Mouse (Mus musculus) midbrain, embryonic 11.5 days (tissue): ENCODE measurements around the gene Tomm6. TPM values are rescaled to one million over a fixed set of nuclear protein-coding genes. Genes with fewer than 3 reads are reported as not detected.
A peak's percentile ranks its signal among the peaks of the same experiment; 100 is the strongest.

Source experiments
- ATAC-seq: fragments of 200-750 bp; cut with Nextera tagmentation; 2 replicates; pipeline ENCODE4 v1.8.0; 2017; ENCODE audit warnings: moderate TSS enrichment, moderate library complexity; ENCODE audit not compliant: low FRiP score
- DNase-seq: peaks from one replicate; pipeline ENCODE4 v3.0.0; 2015; ENCODE audit warnings: low spot score; ENCODE audit errors: missing footprints
- H3K27ac ChIP-seq: fragments of 300-500 bp; sonication (generic); 2 replicates; pipeline ENCODE4 v1.5.1; 2014; ENCODE audit warnings: low read depth, low read length
- H3K27me3 ChIP-seq: fragments of 300-500 bp; sonication (generic); 2 replicates; pipeline ENCODE4 v1.6.1; 2014; ENCODE audit warnings: mild to moderate bottlenecking, low read length, moderate library complexity, mixed read lengths; ENCODE audit not compliant: control insufficient read depth, insufficient read depth
- H3K36me3 ChIP-seq: fragments of 300-500 bp; sonication (generic); 2 replicates; pipeline ENCODE4 v1.6.1; 2014; ENCODE audit warnings: mild to moderate bottlenecking, low read length, moderate library complexity, mixed read lengths; ENCODE audit not compliant: control insufficient read depth, insufficient read depth
- H3K4me1 ChIP-seq: fragments of 300-500 bp; sonication (generic); 2 replicates; pipeline ENCODE4 v1.6.1; 2014; ENCODE audit warnings: low read length; ENCODE audit not compliant: control insufficient read depth, insufficient read depth
- H3K4me2 ChIP-seq: fragments of 300-500 bp; sonication (generic); 2 replicates; pipeline ENCODE4 v1.6.1; 2014; ENCODE audit warnings: mild to moderate bottlenecking, moderate library complexity
- H3K4me3 ChIP-seq: fragments of 300-500 bp; sonication (generic); 2 replicates; pipeline ENCODE4 v1.5.1; 2014; ENCODE audit warnings: low read depth, low read length
- H3K9ac ChIP-seq: fragments of 300-500 bp; sonication (generic); 2 replicates; pipeline ENCODE4 v1.6.1; 2014; ENCODE audit warnings: low read length
- H3K9me3 ChIP-seq: fragments of 300-500 bp; sonication (generic); 2 replicates; pipeline ENCODE4 v1.6.1; 2016; ENCODE audit warnings: low read length; ENCODE audit not compliant: control insufficient read depth
- WGBS: fragments of 180-500 bp; shearing (Covaris S2); extraction: QIAGEN DNeasy Blood & Tissue Kit; methylation state at CpG from one replicate; pipeline ENCODE4 v1.1.7; 2014; 5-methylcytosine and 5-hydroxymethylcytosine counted together
- polyA plus RNA-seq: library from polyadenylated mRNA; unstranded; fragments of >200 nt; fragmentation: Nextera tagmentation; extraction: Ambion mirVana; gene quantifications from 2 replicates; pipeline ENCODE4 v1.2.1, GENCODE M21; 2014

Tomm6 gene
- 359 and 375 TPM in 2 replicates for polyA plus RNA-seq

DNA sequence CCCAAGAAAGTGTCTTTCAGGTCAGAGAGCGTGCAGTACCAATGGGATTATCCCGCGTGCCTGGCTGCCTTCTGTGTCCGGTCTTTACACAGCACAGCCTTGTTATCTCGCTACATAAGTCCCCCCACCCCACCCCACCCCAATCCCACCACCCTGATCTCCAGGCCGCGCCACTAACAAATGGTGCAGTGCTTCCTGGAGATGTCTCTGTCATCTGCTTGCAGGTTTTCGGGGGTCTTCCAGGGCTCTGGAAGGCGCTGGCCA lies at the start of gene Tomm6:
Gene Tomm6 (minus strand): TSS at position 43 of the 264 bp plus-strand sequence.
- H3K27ac ChIP-seq: peak within 1 kb of the TSS; percentile 52
- no peaks in the 10 kb centered on the region for H3K9me3 ChIP-seq
- 0% methylated on average over 9 of the region's 9 CpGs for WGBS
- peak within 1 kb of the TSS; percentile 60 for H3K4me3 ChIP-seq
- peaks cover 15% of the 10 kb centered on the region for H3K4me1 ChIP-seq
- no peaks in the 10 kb centered on the region for H3K27me3 ChIP-seq
- ATAC-seq (no peak), DNase-seq (no peak)
- peak within 1 kb of the TSS; percentile 75 for H3K9ac ChIP-seq
- H3K4me2 ChIP-seq: peak within 1 kb of the TSS; percentile 89
- H3K36me3 ChIP-seq: peaks cover 2% of the 10 kb centered on the region; the same call in 1 of the 2 replicates

DNA sequence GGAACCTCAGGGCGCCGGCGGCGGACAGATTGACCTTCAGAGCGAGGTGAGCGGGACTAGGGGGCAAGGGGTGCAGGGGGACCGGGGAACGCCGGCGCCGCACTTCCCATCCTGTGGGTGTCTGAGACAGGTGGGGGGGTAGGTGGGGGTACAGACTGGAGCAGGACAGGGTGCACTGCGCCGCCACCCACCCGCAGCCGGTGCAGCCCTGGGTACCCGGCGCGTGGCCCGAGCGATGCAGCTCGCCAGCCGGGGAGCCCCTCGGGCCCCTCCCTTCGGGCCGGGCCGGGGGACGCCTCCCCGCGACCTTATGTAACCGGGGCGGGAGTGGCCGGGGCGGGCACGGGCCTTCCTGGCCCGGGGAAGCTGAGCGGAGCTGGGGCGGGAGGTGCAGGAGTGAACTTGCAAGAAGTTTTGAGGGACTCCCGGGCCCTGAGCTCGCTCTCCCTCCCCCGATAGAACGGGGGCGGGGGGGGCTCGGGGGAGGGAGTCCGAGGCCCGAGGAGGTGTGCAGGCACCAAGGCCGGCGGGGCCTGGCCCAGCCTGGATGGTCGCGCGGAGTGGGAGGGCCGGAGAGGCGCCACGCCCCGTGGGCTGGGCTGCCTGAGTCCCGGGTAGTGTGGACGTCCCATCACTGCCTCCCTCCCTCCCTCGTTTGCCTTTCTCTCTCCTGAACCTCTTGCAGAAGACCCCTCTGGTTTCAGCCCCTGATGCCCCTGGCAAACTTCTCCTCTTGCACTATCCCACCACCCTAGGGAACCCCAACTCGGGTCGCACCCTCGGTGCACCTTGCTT lies 49.3 kb upstream of the Tomm6 start:
- under 1% methylated on average over 49 of the region's 60 CpGs for WGBS

DNA sequence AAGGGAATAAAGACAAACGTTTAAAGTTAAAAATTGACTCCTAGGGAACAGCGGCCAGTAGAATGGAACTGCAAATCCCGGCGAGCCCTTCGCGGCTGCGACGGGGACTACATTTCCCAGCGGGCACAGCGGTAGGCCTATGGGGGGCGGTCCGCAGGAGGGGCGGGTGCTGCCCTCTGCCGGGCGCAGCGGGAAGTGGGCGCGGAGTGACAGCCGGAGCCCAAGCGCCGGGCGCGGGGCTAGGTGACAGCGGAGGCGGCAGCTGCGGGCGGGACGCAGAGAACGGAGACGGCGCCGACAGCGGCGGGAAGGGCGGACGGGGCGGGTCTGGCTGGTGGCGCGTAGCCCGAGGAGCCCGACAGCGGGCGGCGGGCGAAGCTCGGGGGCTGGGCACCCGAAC lies 48.7 kb upstream of the Tomm6 start, which contains the start of gene Tfeb:
Gene Tfeb (plus strand): TSS at position 175 of the 400 bp plus-strand sequence.
- H3K27ac ChIP-seq: no peak within 1 kb of the TSS
- no peaks in the 10 kb centered on the region for H3K36me3 ChIP-seq
- ATAC-seq (peak; percentile 87), DNase-seq (peak; percentile 100)
- H3K9me3 ChIP-seq: no peaks in the 10 kb centered on the region
- under 1% methylated on average over 40 of the region's 47 CpGs for WGBS
- H3K9ac ChIP-seq: peak within 1 kb of the TSS; percentile 53
- H3K4me2 ChIP-seq: peak within 1 kb of the TSS; percentile 84
- H3K27me3 ChIP-seq: peaks cover 25% of the 10 kb centered on the region
- peaks cover 19% of the 10 kb centered on the region for H3K4me1 ChIP-seq
- peak within 1 kb of the TSS; percentile 52 for H3K4me3 ChIP-seq

More for the DNA sequence above, 49.3 kb upstream of the Tomm6 start:
- Histone ChIP-seq H3K27me3 (peaks cover 25% of the 10 kb centered on the region), H3K36me3 (no peaks in the 10 kb centered on the region), H3K4me1 (peaks cover 19% of the 10 kb centered on the region), H3K27ac (no peak overlapping the region), H3K9me3 (no peaks in the 10 kb centered on the region), H3K4me2 (peak overlapping the region; percentile 84), H3K4me3 (peak overlapping the region; percentile 52), H3K9ac (peak overlapping the region; percentile 53)
- ATAC-seq: peak; percentile 77
- peak; percentile 95 for DNase-seq

DNA sequence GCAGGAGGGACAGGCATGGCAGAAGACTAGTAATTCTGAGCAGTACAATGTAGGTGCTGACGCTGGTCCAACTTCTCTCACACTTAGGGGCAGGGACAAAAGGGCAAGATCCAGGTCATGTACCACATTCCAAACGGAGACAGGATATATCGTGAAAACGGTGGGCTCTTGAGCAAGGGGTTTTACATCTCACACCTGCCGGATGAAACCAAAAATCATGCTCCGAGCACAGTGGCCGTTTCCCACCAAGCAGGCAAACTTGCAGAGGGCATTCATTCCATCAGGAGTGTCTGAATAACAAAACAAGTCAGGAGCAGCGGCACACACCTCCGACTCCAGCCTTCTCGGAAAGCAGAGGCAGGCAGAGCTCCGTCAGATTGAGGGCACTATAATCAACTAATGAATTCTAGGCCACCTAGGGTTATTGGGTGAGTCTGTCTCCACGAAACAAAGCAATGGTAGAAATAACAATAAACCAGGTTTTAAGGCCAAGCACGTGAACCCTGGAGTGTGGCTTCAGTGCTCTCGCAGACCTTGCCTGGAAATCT lies 47.4 kb upstream of the Tomm6 start:
- no peak for ATAC-seq
- Histone ChIP-seq H3K27ac (no peak overlapping the region), H3K9ac (no peak overlapping the region), H3K9me3 (no peaks in the 10 kb centered on the region), H3K36me3 (no peaks in the 10 kb centered on the region), H3K4me1 (peaks cover 19% of the 10 kb centered on the region), H3K4me2 (no peak overlapping the region), H3K4me3 (no peak overlapping the region), H3K27me3 (peaks cover 25% of the 10 kb centered on the region)
- DNase-seq: peak; percentile 35
- 77% methylated on average over 14 of the region's 14 CpGs for WGBS

DNA sequence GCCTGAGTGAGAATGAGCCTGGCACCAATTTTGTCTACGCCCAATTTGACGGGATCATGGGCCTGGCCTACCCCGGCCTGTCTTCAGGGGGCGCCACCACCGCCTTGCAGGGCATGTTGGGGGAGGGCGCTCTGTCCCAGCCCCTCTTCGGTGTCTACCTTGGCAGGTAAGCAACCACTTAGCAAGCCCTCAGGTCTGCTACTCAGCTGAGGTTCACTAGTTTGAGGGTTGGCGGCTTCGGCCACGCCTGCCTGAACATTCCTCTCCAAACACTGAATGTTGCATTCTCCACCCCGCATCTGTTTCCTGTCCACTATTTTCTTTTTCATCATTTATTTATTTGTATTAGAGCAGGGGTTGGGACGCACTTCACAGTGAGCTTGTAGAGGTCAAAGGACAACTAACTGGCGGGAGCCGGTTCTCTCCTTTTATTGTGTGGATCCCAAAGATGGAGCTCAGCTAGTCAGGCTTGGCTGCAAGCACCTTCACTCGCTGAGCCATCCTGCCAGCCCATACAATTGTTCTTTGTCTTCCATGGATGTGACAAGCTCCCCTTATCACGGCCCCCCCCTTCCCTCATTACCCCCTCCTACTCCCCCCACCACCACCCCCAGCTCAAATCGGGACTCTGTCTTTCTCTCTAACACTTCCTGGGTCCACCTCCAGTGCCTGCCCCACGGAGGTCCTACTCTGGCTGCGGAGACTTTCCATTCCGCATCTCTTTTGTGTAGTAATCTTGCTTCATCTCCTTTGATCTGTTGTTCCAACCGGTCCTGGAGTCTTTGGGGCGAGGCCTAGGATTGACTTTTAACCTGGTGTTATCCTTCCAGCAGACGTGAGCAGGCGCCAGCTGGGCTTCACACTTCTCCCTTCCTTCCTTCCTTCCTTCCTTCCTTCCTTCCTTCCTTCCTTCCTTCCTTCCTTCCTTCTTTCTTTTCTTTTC lies 42.7 kb upstream of the Tomm6 start:
- 45% methylated on average over 24 of the region's 24 CpGs for WGBS
- Histone ChIP-seq H3K36me3 (no peaks in the 10 kb centered on the region), H3K27me3 (no peaks in the 10 kb centered on the region), H3K4me2 (no peak overlapping the region), H3K4me1 (no peaks in the 10 kb centered on the region), H3K27ac (no peak overlapping the region), H3K9ac (no peak overlapping the region), H3K4me3 (no peak overlapping the region), H3K9me3 (no peaks in the 10 kb centered on the region)
- DNase-seq (peak; percentile 89), ATAC-seq (no peak)

DNA sequence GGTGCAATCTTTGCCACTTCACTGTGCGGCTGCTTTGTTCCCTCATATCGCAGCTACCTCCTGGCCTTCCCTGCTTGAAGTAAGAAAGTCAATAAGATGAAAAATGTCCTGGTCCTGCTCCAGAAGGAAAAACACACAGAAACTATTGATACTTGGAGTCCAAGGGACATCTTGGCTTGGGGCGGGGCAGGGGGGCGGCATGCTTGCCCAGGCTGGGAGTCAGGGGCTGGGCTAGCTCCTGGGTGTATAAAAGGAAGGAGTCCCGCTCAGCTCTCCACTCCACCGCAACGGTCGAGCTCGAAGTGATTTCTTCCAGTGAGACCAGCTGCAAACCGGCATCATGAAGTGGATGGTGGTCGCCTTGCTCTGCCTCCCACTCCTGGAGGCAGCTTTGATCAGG lies 38.4 kb upstream of the Tomm6 start, which contains the start of gene Pgc:
Gene Pgc (plus strand): TSS at position 277 of the 400 bp plus-strand sequence.
- Histone ChIP-seq H3K9me3 (no peaks in the 10 kb centered on the region), H3K9ac (no peak within 1 kb of the TSS), H3K27me3 (no peaks in the 10 kb centered on the region), H3K27ac (no peak within 1 kb of the TSS), H3K36me3 (no peaks in the 10 kb centered on the region), H3K4me1 (no peaks in the 10 kb centered on the region), H3K4me2 (no peak within 1 kb of the TSS), H3K4me3 (no peak within 1 kb of the TSS)
- DNase-seq: no peak
- ATAC-seq: no peak
- WGBS: 84% methylated on average over 10 of the region's 11 CpGs

DNA sequence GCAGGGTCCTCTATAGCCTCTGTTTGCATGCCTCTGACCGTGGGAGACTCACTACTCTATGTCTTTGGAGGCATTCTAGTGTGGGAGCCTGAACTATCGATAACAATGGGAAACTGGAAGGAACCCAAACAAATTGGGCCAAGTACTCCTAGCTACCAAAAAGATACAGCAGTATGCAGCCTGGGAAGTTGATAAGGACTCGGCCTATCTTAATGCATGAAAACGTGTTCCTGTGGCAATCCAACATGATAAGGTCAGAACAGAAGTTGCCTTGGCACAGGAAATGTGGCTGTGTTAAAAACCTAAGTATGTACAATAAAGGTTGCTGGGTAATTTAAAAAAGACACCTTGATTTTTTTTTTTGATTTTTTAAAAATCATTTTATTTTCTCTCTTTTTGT lies 33.0 kb upstream of the Tomm6 start:
- Histone ChIP-seq H3K9me3 (no peaks in the 10 kb centered on the region), H3K27me3 (no peaks in the 10 kb centered on the region), H3K4me3 (no peak overlapping the region), H3K36me3 (no peaks in the 10 kb centered on the region), H3K4me2 (no peak overlapping the region), H3K4me1 (no peaks in the 10 kb centered on the region), H3K27ac (no peak overlapping the region), H3K9ac (no peak overlapping the region)
- ATAC-seq (no peak), DNase-seq (no peak)
- 92% methylated on average over 4 of the region's 4 CpGs for WGBS

DNA sequence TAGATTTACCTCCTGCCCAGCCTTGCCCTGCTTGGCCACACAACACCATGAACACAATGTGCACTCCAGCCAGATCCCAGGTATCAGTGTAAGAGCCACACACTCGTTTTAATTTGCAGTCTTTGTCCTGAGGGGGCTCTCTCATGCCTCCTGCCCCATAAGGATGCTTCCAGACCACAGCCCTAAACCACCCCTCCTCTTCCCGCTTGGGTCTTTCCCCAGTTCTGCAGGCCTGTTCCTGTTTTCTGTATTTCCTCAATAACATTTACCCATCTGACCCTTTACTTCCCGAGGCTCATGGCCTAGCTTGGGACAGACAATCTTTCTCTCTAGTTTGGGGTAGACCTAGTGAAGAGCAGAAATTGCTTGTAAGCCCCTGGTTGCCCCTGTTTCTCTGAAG lies 26.9 kb upstream of the Tomm6 start:
- no peak overlapping the region for H3K4me2 ChIP-seq
- H3K9me3 ChIP-seq: no peaks in the 10 kb centered on the region
- H3K9ac ChIP-seq: no peak overlapping the region
- no peaks in the 10 kb centered on the region for H3K36me3 ChIP-seq
- WGBS: 62% methylated on average over 3 of the region's 3 CpGs
- no peaks in the 10 kb centered on the region for H3K27me3 ChIP-seq
- H3K4me3 ChIP-seq: no peak overlapping the region
- DNase-seq: no peak
- no peaks in the 10 kb centered on the region for H3K4me1 ChIP-seq
- no peak overlapping the region for H3K27ac ChIP-seq
- no peak for ATAC-seq
